Mouse (Mus musculus) spleen, adult 12 weeks (tissue): ENCODE results near the gene Flcn.
"Not testable (repeated sequence)": the region's sequence is repeated elsewhere in the genome, so short reads cannot be mapped to it uniquely, and the experiment has no call there.

Experiments
- DNase-seq: peaks from one replicate; pipeline ENCODE4 v3.0.0; 2022; ENCODE audit warnings: low spot score

Gene Flcn

GRCm38 (mm10) chr11:59809670-59810474, at the start of gene Flcn:
Gene Flcn (minus strand): TSS chr11:59810016.
- peak; percentile 89 for DNase-seq

GRCm38 (mm10) chr11:59852865-59853264, 43.0 kb upstream of the Flcn start:
- no peak for DNase-seq

- peak; percentile 53 for DNase-seq
These were observed 38.4 kb upstream of the Flcn start for GRCm38 (mm10) chr11:59847891-59848884.

GRCm38 (mm10) chr11:59847131-59847530, 37.3 kb upstream of the Flcn start:
- DNase-seq, result peak; percentile 19

GRCm38 (mm10) chr11:59846311-59846710, 36.5 kb upstream of the Flcn start:
- DNase-seq, result no peak

- DNase-seq, result peak; percentile 85
These were observed 29.8 kb upstream of the Flcn start, which contains the start of gene Cops3 for GRCm38 (mm10) chr11:59839459-59840126. Gene Cops3 (minus strand): TSS chr11:59839838.

- peak; percentile 91 for DNase-seq
These were observed 29.2 kb upstream of the Flcn start, which contains the start of gene Nt5m for GRCm38 (mm10) chr11:59839008-59839458. Gene Nt5m (plus strand): TSS chr11:59839447.

- DNase-seq, result no peak
These were observed 28.6 kb upstream of the Flcn start for GRCm38 (mm10) chr11:59838426-59838825.

- not testable (repeated sequence) for DNase-seq
These were observed 28.0 kb upstream of the Flcn start for GRCm38 (mm10) chr11:59837789-59838188.

GRCm38 (mm10) chr11:59821625-59822024, 11.8 kb upstream of the Flcn start:
- DNase-seq, result no peak

- DNase-seq, result no peak
These were observed 8.1 kb upstream of the Flcn start for GRCm38 (mm10) chr11:59817916-59818315.

GRCm38 (mm10) chr11:59815482-59816065, 5.8 kb upstream of the Flcn start:
- no peak for DNase-seq

GRCm38 (mm10) chr11:59814936-59815335, 5.1 kb upstream of the Flcn start:
- no peak for DNase-seq

- DNase-seq, result no peak
These were observed 4.5 kb upstream of the Flcn start for GRCm38 (mm10) chr11:59814311-59814710.

- no peak for DNase-seq
These were observed 3.5 kb upstream of the Flcn start for GRCm38 (mm10) chr11:59813276-59813675.

GRCm38 (mm10) chr11:59811211-59811610, 1.4 kb upstream of the Flcn start:
- DNase-seq, result no peak

- no peak for DNase-seq
These were observed 803 bp upstream of the Flcn start for GRCm38 (mm10) chr11:59810480-59811158.

GRCm38 (mm10) chr11:59809071-59809669, 646 bp downstream of the Flcn start:
- peak; percentile 11 for DNase-seq

- no peak for DNase-seq
These were observed 1.5 kb downstream of the Flcn start for GRCm38 (mm10) chr11:59808170-59808960.

GRCm38 (mm10) chr11:59805656-59806055, 4.2 kb downstream of the Flcn start:
- DNase-seq, result no peak
